Mouse (Mus musculus) thymus, postnatal 0 days (tissue): ENCODE results near the gene Sema4d. TPM values are rescaled to one million over a fixed set of nuclear protein-coding genes. Genes with fewer than 3 reads are reported as not detected.

Experiments used
- DNase-seq: peaks from one replicate; pipeline ENCODE4 v3.0.0-alpha.2; 2015; ENCODE audit warnings: low spot score
- polyA plus RNA-seq: library from polyadenylated mRNA; unstranded; fragments of >200 nt; fragmentation: Nextera tagmentation; extraction: Ambion mirVana; gene quantifications from 2 replicates; pipeline ENCODE4 v1.2.1, GENCODE M21; 2015

Sema4d gene
- polyA plus RNA-seq, 1 experiment from 2014 or later: 58.5 TPM

- no peak for DNase-seq
These were observed 14.3 kb downstream of the Sema4d start for GRCm38 (mm10) chr13:51778983-51779962.

GRCm38 (mm10) chr13:51778351-51778982 is 15.1 kb downstream of the Sema4d start:
- DNase-seq: no peak

DNA sequence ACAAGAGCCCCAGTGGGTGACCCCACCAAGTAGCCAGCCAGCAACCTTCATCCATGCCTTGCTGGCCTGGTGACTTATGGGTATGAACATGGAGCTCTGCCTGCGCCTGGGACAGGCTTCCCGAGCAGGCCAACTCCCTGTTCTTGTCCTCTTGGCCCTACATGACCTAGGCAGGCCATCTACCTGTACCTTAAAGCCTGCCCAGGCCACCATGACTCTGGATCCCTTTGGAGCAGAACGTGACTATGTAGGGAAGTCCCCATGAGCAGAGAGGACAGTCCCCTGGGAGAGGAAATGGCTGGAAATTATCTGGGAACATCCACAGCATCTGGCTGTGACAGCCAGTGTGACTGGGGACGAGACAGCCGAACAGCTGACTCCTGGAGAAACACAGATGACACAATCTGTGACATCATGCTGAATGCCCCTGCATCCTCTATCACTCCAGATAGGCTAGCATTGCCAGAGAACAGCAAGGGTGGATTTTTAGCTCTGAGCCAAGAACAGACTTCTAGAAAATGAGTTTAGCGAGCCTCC is 15.7 kb downstream of the Sema4d start:
- DNase-seq: no peak

DNA sequence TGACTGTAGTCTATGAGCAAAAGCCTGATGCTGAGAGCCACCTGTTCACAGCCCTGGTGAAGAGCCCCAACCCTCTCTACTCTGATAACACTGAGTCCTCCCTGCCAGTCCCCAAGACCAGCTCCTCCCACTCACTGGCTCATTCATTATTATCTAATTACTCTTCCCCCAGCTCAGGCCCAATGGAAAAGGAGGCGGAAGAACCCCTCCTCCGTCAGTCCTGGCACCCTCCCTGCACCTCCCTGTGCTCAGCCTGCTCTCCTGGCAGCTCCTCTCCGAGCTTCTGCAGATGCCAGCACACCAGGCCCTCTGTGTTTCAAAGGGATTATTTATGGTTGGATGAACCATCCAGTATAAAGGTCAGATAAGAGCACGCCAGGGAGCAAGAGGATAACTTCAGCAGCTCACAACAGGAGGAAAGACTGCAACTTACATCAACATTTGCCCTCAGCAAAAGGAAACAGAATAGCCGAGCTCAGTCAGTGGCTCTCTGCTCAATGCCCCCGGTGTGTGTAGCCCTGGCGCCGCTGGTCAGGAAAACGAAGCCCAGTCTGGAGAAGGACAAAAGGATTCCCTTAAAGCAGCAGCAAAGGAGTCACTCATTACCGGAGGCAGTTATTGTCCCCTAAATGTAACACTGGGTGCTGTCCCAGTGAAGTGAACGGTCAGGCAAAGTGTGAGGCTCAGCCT is 16.4 kb downstream of the Sema4d start:
- DNase-seq: no peak

- peak; percentile 71 for DNase-seq
These were observed 17.3 kb downstream of the Sema4d start for GRCm38 (mm10) chr13:51776160-51776737.

GRCm38 (mm10) chr13:51771802-51772206 is 21.7 kb downstream of the Sema4d start:
- DNase-seq: no peak

DNA sequence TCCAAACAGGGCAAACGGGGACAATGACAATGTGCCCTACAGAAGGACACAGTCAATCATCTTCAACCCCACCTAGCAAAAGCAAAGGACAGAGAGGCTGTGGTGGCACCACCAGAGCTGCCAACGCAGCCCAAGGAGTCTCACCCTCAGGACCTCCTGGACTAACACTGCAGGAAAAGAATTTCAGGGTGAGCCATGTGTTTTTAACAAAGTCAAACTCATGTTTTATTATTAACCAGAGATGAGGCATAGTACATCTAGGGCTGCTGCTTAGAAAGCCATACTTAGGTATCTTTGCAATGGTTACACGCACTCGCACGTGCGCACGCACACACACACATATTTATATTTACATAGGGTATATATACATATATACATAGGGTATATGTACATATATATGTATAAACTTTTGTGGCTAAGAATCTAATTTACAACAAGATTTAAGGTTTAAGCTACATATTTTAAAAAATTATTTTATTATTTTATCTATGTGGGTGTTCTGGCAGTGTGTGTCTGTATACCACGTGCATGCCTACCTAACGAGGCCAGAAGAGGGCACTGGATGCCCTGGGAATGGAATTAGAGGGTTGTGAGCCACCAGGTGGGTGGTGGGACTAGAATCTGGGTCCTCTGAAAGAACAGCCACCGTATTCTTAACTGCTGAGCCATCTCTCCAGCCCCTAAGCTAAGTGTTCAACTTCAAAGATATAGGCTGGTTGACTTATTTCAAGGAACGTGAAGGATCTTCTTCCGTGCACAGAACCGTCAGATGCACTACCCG is 22.7 kb downstream of the Sema4d start:
- DNase-seq: no peak

GRCm38 (mm10) chr13:51767991-51768761 is 25.4 kb downstream of the Sema4d start:
- DNase-seq: peak; percentile 88

GRCm38 (mm10) chr13:51767513-51767912 is 26.0 kb downstream of the Sema4d start:
- DNase-seq: peak; percentile 83

DNA sequence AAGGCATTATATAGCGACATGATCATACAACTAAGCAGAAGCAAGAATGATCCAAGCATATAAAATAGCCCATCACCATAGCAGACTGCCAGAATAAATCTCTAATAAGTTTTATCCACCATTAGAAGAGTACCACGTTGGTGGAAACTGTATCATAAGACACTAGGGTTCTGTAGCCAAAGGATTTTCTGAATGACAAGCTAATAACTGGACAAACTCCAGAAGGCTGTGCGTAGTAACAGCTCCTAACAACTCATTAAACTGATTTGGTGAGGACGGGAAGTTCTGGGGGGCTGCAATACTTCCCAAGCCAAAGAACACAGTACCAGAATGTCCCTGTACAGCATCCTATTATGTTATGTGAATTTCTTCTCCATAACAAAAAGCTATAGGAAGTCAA is 26.8 kb downstream of the Sema4d start:
- no peak for DNase-seq

DNA sequence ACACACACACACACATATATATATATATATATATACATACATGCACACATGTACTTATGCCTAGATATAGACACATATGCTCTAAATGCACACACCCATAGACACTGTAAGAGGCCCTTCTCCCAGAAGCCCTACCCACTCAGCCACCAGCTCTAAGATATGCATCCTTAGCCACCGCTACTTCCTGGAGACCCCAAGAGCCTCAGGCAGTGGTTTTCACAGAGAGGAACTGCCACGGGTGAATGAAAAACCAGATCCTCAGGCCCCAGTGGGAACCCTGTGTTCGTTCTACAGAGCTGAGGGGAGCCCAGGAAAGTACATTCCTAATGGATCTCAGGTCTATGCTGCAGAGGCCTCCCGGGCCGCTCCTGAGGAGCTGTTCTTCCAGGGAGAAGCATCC is 28.2 kb downstream of the Sema4d start:
- peak; percentile 64 for DNase-seq

DNA sequence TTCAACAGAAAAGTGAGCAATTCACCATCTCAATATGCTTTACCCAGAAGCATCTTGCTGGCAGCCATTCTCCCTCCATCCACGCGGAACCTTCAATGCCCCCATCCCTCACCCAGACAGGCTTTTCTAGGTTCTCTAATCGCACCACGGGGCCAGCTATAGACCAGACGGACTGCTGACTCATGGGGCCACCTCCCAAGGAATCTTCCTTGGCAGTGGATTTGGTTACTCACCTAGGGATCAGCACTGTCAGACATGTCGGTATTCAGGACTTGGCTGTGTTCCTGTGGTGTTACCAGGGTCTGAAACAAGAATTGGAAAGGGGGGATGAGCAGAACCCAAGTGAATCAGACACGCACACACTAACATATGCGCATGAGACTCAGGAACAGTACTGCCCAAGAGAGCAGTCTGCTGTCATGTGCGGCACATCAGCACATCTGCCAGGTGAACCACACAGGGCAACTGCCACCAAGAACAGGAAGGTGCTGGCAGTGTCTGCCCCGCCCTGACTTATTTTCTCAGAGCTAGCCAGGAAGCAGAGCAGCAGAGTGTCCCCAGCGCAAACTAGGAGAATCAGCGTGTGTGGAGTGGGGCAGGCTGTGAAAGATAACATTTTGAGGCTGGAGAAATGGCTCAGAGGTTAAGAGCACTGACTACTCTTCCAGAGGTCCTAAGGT is 30.4 kb downstream of the Sema4d start:
- DNase-seq: peak; percentile 89

GRCm38 (mm10) chr13:51761186-51761813 is 32.2 kb downstream of the Sema4d start:
- DNase-seq: no peak

- DNase-seq: peak; percentile 71
These were observed 34.1 kb downstream of the Sema4d start for GRCm38 (mm10) chr13:51759256-51759987.

DNA sequence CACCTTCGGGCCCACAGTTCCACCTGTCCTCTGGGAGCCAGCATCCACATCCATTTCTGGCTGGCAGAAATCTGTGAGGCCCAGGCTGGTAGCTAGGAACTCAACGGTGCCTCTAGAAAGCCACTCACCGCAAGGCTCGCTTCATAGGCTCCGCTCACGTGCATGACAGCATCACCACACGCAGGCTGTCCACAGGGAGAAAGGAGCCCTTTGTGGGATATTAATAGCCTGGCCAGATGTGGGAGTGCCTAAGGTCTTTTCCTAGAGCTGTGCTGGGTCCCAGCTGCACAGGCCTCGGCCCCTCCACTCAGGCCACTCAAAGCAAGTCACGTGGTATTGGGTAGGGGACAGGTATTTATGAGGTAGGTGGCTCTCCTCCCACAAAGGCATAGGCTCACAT is 35.1 kb downstream of the Sema4d start:
- DNase-seq: no peak

GRCm38 (mm10) chr13:51757099-51757498 is 36.4 kb downstream of the Sema4d start:
- DNase-seq: peak; percentile 69

DNA sequence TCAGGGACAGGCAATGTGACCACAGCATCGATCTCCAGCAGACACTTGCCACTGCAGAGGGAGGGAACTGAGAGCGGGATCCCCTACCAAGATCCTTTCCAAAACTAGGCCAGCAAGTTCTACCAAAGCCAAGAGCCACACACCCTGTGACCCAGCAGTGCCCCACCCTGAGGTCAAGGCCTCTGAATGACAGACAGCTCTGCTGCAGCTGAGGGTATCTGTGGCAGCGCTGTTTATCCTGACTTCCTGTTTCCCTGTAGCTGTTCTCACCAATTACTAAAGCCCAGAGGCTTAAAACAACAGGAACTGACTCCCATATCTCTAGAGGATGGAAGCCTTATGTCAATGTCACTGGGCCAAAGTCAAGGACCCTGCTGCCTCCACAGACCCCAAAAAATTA is 37.0 kb downstream of the Sema4d start:
- DNase-seq: peak; percentile 67

GRCm38 (mm10) chr13:51756019-51756418 is 37.5 kb downstream of the Sema4d start:
- DNase-seq: no peak
